Mouse (Mus musculus) kidney, adult 9 months (tissue): ENCODE data around the gene Pik3r3.

Source experiments
- DNase-seq: peaks from one replicate; pipeline ENCODE4 v3.0.0; 2022

Pik3r3 gene

GRCm38 (mm10) chr4:116220071-116220650, 1.3 kb upstream of the Pik3r3 start:
- peak; percentile 19 for DNase-seq

- no peak for DNase-seq
Observed at GRCm38 (mm10) chr4:116220780-116221139, 658 bp upstream of the Pik3r3 start.

- DNase-seq: peak; percentile 34
Observed at GRCm38 (mm10) chr4:116221996-116222842, 801 bp downstream of the Pik3r3 start.

GRCm38 (mm10) chr4:116222843-116223119, 1.4 kb downstream of the Pik3r3 start:
- DNase-seq: peak; percentile 10

- no peak for DNase-seq
Observed at GRCm38 (mm10) chr4:116243377-116243776, 22.0 kb downstream of the Pik3r3 start.

GRCm38 (mm10) chr4:116244240-116244639, 22.8 kb downstream of the Pik3r3 start:
- no peak for DNase-seq

GRCm38 (mm10) chr4:116245926-116246325, 24.5 kb downstream of the Pik3r3 start:
- DNase-seq: peak; percentile 41

- DNase-seq: no peak
Observed at GRCm38 (mm10) chr4:116249986-116250385, 28.6 kb downstream of the Pik3r3 start.

GRCm38 (mm10) chr4:116268220-116268619, 46.8 kb downstream of the Pik3r3 start:
- no peak for DNase-seq

GRCm38 (mm10) chr4:116282211-116282610, 60.8 kb downstream of the Pik3r3 start:
- DNase-seq: peak; percentile 22

- no peak for DNase-seq
Observed at GRCm38 (mm10) chr4:116291561-116291960, 70.1 kb downstream of the Pik3r3 start.

GRCm38 (mm10) chr4:116293296-116293695, 71.9 kb downstream of the Pik3r3 start:
- no peak for DNase-seq

GRCm38 (mm10) chr4:116300878-116301355, 79.5 kb downstream of the Pik3r3 start:
- DNase-seq: peak; percentile 10

- no peak for DNase-seq
Observed at GRCm38 (mm10) chr4:116304551-116304950, 83.1 kb downstream of the Pik3r3 start.

GRCm38 (mm10) chr4:116317575-116317974, 96.2 kb downstream of the Pik3r3 start:
- DNase-seq: no peak

GRCm38 (mm10) chr4:116322127-116322526, 100.7 kb downstream of the Pik3r3 start:
- no peak for DNase-seq

GRCm38 (mm10) chr4:116329256-116329655, 107.8 kb downstream of the Pik3r3 start:
- no peak for DNase-seq

- no peak for DNase-seq
Observed at GRCm38 (mm10) chr4:116336294-116336693, 114.9 kb downstream of the Pik3r3 start.

GRCm38 (mm10) chr4:116342119-116342518, 120.7 kb downstream of the Pik3r3 start:
- peak; percentile 64 for DNase-seq

- peak; percentile 9 for DNase-seq
Observed at GRCm38 (mm10) chr4:116352496-116352895, 131.1 kb downstream of the Pik3r3 start.
